Mouse (Mus musculus) spleen, adult 2 months (tissue): ENCODE measurements around the gene Vpreb3.

ENCODE experiments used
- CTCF ChIP-seq: fragments of 200-500 bp; IDR thresholded peaks from 2 replicates; pipeline ENCODE4 v1.5.1; 2011; ENCODE audit warnings: mild to moderate bottlenecking, inconsistent platforms; ENCODE audit not compliant: insufficient read depth, insufficient read length, insufficient replicate concordance; ENCODE audit errors: extremely low read depth
- POLR2A ChIP-seq: fragments of 200-500 bp; IDR thresholded peaks from 2 replicates; pipeline ENCODE4 v1.6.1; 2011; ENCODE audit warnings: low read depth, low read length, inconsistent platforms

DNA sequence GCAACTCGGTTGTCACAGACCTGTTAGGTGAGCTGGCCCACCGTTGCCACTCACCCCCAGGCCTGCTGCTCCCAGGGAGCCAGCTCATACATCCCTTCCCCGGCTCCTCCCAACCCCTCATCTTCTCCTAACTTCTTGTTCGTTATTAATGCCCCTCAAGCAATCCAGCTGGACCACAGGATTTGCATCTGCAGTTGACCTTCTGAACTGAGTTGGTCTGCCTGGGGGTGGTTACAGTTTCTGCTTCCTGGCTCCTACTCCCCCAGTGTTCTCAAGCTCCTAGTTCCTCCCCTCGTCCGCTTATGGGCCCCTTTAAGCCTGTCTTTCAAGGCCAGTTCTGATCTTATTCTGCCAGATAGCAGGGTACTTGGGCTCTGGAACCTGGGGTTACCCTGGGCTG, 48.3 kb upstream of the Vpreb3 start:
- TF ChIP-seq POLR2A (no peak), CTCF (no peak)
